Mouse (Mus musculus) testis, adult 2 months (tissue): ENCODE measurements at regions not wholly inside any gene's neighbourhood (a gene's known extent, or its start where the extent isn't known, plus 50 kb on each side); places are given as distances from the start of the nearest gene placed in this dataset.
A peak's percentile ranks its signal among the peaks of the same experiment; 100 is the strongest.

ENCODE experiments used
- H3K27ac ChIP-seq: fragments of 200-500 bp; 2 replicates; pipeline ENCODE4 v1.5.1; 2012; ENCODE audit warnings: low read depth, low read length; ENCODE audit not compliant: control insufficient read depth, insufficient read depth
- H3K27me3 ChIP-seq: fragments of 200-500 bp; 2 replicates; pipeline ENCODE4 v1.6.1; 2012; ENCODE audit warnings: mild to moderate bottlenecking, low read length, moderate library complexity; ENCODE audit not compliant: control insufficient read depth, insufficient read depth
- H3K36me3 ChIP-seq: fragments of 200-500 bp; 2 replicates; pipeline ENCODE4 v1.6.1; 2012; ENCODE audit warnings: mild to moderate bottlenecking, low read length; ENCODE audit not compliant: control insufficient read depth, insufficient read depth
- H3K4me1 ChIP-seq: fragments of 200-500 bp; 2 replicates; pipeline ENCODE4 v1.6.1; 2012; ENCODE audit warnings: low read length; ENCODE audit not compliant: control insufficient read depth, insufficient read depth
- H3K4me3 ChIP-seq: fragments of 200-500 bp; 2 replicates; pipeline ENCODE4 v1.5.1; 2012; ENCODE audit warnings: low read depth, mild to moderate bottlenecking, low read length, moderate library complexity, mixed read lengths; ENCODE audit not compliant: control insufficient read depth
- CTCF ChIP-seq: fragments of 200-500 bp; IDR thresholded peaks from 2 replicates; pipeline ENCODE4 v1.5.1; 2012; ENCODE audit warnings: low read depth, mild to moderate bottlenecking, inconsistent platforms, low read length, moderate library complexity; ENCODE audit not compliant: control insufficient read depth, insufficient read depth, insufficient replicate concordance
- POLR2A ChIP-seq: fragments of 200-500 bp; IDR thresholded peaks from 2 replicates; pipeline ENCODE4 v1.6.1; 2012; ENCODE audit warnings: low read depth, mild to moderate bottlenecking, inconsistent platforms, low read length, moderate library complexity; ENCODE audit not compliant: control insufficient read depth

DNA sequence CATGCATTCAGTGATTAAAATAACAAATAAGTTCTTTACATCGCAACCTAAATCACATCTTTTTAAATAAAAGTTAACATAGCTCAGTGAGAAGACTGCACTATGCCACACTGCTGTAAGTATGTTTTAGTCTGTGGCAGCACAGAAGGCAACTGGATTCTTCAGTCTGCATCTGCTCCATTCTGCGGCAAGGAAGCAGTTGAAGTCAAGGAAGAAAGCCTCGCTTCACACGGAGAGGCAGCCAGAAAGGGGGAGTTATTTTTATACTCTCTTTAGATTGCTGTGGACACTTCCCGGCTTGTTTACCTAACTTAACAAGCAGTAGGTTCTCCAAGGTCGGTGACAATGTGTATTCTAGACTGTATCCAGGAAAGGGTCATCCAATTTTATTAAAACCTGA is 77.7 kb downstream of the Skor1 start:
- Histone ChIP-seq H3K4me1 (no peaks in the 10 kb centered on the region; the same call in none of the 2 replicates), H3K27me3 (no peaks in the 10 kb centered on the region), H3K27ac (no peak overlapping the region; the same call in 1 of the 2 replicates), H3K4me3 (no peak overlapping the region), H3K36me3 (no peaks in the 10 kb centered on the region)
- TF ChIP-seq CTCF = no peak
- TF ChIP-seq POLR2A = no peak

DNA sequence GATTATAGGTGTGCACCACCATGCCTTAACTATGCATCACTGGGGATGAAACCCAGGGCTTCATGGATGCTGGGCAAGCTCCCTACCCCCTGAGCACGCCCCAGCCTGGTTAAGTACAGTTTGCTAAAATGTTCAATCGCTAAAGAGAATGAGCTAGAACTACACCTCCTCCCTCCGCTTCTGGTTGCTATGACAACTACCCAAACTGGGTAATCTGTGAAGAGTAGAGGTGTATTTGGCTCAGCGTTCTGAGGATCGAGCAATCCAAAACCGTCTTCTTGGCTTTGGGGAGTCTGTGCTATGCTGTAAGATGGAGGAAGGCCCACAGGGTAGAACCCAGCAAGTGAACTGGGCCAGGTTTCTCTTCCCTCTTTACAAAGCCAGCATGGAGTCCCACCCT is 78.8 kb downstream of the Skor1 start:
- Histone ChIP-seq H3K4me3 (no peak overlapping the region), H3K27ac (no peak overlapping the region), H3K27me3 (no peaks in the 10 kb centered on the region), H3K36me3 (no peaks in the 10 kb centered on the region), H3K4me1 (no peaks in the 10 kb centered on the region; the same call in none of the 2 replicates)
- no peak for TF ChIP-seq CTCF
- TF ChIP-seq POLR2A = no peak

DNA sequence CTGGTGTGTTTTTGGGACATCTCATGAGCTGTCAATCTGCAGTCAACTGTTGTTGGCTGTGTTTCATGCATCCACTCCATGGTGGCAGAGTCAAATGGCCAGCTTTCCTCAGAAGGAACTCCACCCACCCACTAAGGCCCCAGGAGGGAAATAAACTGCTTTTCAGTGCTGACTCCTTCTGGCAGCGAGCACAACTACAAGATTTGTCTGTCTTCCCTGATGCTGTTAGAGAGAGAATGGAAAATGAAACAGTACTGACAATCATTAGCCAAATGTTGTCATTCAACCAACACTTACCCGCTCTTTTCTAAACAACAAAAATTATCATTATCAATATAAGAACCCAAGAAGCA is 79.3 kb upstream of the Pias1 start:
- TF ChIP-seq CTCF (no peak), POLR2A (no peak)
- H3K4me3 ChIP-seq = no peak overlapping the region
- H3K36me3 ChIP-seq = no peaks in the 10 kb centered on the region
- no peak overlapping the region for H3K27ac ChIP-seq
- no peaks in the 10 kb centered on the region for H3K27me3 ChIP-seq
- H3K4me1 ChIP-seq = no peaks in the 10 kb centered on the region; the same call in none of the 2 replicates

DNA sequence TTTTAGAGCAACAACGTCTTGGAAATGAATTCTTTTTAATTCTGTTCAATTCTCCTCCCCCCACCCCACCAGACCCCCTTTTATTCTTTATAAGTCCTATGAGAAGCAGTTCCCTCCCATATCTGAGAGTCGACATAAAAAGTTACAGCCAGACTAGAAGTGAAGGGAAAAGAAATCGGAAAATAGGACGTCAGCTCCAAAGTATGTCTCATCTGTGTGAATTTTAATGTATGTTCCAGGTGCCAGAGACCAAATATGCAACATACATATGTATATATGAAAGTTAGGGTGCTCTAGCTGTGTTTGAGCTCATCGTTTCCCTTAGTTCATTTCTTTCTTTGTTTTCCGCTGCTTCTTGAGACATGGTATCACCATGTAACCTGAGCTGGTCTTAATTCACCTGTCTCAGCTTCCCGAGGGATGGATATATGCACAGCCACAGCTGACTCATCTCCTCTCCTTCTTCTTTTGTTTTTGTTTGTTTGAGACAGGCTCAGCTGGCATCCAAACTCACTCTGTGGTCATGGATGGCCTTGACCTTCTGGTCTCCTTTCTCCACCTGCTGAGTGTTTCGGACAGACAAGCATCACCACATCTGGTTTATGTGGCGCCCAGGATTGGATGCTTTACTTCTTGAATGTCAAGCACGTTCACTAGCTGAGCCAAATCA is 78.8 kb upstream of the Pias1 start:
- TF ChIP-seq POLR2A (no peak), CTCF (no peak)
- Histone ChIP-seq H3K4me1 (no peaks in the 10 kb centered on the region; the same call in none of the 2 replicates), H3K27ac (no peak overlapping the region), H3K27me3 (no peaks in the 10 kb centered on the region), H3K4me3 (no peak overlapping the region), H3K36me3 (no peaks in the 10 kb centered on the region)

DNA sequence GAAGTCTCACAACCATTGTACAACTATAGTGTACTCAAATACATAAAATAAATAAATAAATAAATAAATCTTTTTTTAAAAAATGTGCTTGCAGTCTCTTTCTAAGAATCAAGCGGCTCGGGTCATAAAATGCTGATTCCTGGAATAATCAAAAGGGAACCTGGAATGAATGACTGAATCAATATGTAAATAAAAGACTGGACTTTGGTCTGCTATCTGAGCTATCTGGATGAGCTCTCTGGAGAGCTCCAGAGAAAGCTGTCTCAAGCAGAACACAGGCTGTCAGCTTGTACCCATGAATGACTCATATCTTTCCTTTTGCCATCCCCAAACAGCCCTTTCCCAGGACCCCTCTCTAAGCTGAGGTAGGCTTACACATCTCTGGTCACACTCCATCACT is 75.8 kb upstream of the Pias1 start:
- Histone ChIP-seq H3K4me1 (peaks cover 11% of the 10 kb centered on the region), H3K4me3 (no peak overlapping the region), H3K27ac (no peak overlapping the region), H3K36me3 (no peaks in the 10 kb centered on the region), H3K27me3 (no peaks in the 10 kb centered on the region)
- TF ChIP-seq CTCF = no peak
- no peak for TF ChIP-seq POLR2A

DNA sequence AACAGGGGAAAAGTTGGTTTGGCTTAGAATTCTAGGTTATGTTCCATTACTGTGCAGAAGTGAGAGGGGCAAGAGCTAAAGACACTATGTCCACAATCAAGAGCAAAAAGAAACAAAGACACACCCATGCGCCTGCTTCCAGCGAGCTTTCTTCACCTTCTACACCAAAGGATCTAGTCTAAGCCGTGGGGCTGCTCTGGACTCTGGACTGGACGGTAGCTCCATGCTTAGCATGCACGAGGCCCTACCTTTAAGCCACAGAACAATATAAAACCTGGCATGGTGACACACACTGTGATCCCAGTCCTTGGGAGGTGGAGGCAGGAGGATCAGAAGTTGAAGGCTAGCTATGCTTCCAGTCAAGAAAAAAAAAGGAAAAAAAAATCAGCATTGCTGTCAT is 73.0 kb upstream of the Pias1 start:
- Histone ChIP-seq H3K27me3 (no peaks in the 10 kb centered on the region), H3K27ac (no peak overlapping the region), H3K4me3 (no peak overlapping the region), H3K36me3 (no peaks in the 10 kb centered on the region), H3K4me1 (peaks cover 11% of the 10 kb centered on the region)
- TF ChIP-seq POLR2A (no peak), CTCF (no peak)

DNA sequence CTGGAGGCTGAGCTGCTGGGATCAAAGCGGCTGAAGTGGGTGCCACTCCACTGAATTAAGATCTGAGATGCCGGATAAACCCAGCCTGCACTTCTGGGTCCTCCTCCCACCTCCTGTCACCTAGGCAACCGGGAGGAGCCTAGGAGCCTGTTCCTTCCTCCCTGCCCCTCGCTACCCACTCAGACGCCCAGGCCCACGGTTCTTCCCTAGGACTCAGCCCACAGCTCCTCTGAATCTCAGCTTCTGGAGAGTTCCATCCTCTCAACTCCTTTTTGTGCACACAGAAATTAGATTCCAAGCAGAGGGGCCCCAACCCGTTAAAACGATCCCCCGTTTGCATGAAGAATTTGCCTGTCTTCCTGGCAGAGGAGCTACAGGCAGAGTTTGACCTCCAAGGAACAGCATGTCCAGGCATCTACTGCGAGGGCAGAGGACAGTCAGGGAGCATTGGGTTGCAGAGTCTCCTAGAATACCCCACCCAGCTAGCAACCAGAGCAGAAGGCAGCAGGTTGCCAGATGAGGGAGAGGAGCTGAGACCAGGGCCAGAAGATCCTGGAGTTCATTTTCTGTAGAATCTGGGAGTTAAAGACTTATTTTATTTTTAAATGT is 71.6 kb upstream of the Pias1 start:
- H3K27ac ChIP-seq = peak overlapping the region; percentile 47
- no peaks in the 10 kb centered on the region for H3K27me3 ChIP-seq
- peaks cover 11% of the 10 kb centered on the region for H3K4me1 ChIP-seq
- TF ChIP-seq POLR2A (no peak), CTCF (no peak)
- no peaks in the 10 kb centered on the region for H3K36me3 ChIP-seq
- H3K4me3 ChIP-seq = no peak overlapping the region

DNA sequence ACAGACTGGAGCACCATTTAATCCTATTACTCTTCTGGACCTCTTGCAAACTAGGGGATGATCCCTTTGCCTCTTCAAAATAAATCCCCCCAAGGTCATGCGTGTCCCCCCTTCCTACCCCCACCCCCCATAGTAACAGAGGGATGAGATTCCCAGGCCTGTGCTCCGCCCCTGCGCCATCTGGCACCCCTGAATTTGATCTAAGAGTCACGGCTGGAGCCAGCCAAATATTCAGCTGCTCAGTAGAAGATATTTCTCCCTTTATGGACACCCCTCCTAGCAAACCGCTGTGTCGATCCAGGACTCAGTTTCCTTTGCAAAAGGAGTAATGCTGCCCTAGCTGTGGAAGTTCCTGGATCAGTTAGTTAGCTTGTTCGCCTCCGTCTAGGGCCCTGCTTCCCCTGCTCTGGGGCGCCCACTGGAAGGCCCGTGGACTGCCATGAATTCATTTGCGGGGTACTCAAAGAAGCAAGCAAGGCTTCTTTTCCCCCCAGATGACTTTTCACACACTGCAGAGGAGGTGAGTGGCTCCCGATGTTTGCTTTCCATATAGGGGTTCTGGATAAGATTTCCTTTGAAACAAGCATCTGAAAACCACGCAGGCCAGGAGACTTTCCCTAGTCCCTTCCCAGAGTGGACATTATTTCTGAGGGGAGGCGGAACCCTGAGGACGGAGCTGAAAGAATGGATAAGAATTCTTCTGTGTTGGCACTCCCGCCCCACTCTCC is 70.9 kb upstream of the Pias1 start:
- no peak overlapping the region for H3K4me3 ChIP-seq
- H3K4me1 ChIP-seq = peaks cover 11% of the 10 kb centered on the region
- H3K36me3 ChIP-seq = no peaks in the 10 kb centered on the region
- TF ChIP-seq POLR2A = no peak
- TF ChIP-seq CTCF = no peak
- peak overlapping the region; percentile 47 for H3K27ac ChIP-seq
- H3K27me3 ChIP-seq = no peaks in the 10 kb centered on the region
